Mouse (Mus musculus) forebrain, embryonic 10.5 days (tissue): Measurements from ENCODE around the gene Olfr1013. TPM values are rescaled to one million over a fixed set of nuclear protein-coding genes. Genes with fewer than 3 reads are reported as not detected.

Source experiments
- DNase-seq: peaks from one replicate; pipeline ENCODE4 v3.0.0-alpha.2; 2017; ENCODE audit warnings: low spot score; ENCODE audit errors: extremely low spot score
- H3K27ac ChIP-seq: fragments of 300-500 bp; sonication (generic); 2 replicates; pipeline ENCODE4 v1.5.1; 2016; ENCODE audit warnings: mild to moderate bottlenecking
- H3K27me3 ChIP-seq: fragments of 300-500 bp; sonication (generic); 2 replicates; pipeline ENCODE4 v1.6.1; 2016; ENCODE audit warnings: mild to moderate bottlenecking; ENCODE audit not compliant: poor library complexity, severe bottlenecking
- H3K36me3 ChIP-seq: fragments of 300-500 bp; sonication (generic); replicated peaks from 2 replicates; pipeline ENCODE4 v1.6.1; 2016; ENCODE audit warnings: mild to moderate bottlenecking, moderate library complexity
- H3K4me1 ChIP-seq: fragments of 300-500 bp; sonication (generic); 2 replicates; pipeline ENCODE4 v1.6.1; 2016
- H3K4me3 ChIP-seq: fragments of 300-500 bp; sonication (generic); 2 replicates; pipeline ENCODE4 v1.5.1; 2016; ENCODE audit warnings: mild to moderate bottlenecking, moderate library complexity
- H3K9me3 ChIP-seq: fragments of 300-500 bp; sonication (generic); 2 replicates; pipeline ENCODE4 v1.6.1; 2016; ENCODE audit warnings: mild to moderate bottlenecking, moderate library complexity
- WGBS: fragments of 180-500 bp; shearing (Covaris S2); methylation state at CpG from one replicate; pipeline ENCODE4 v1.1.7; 2016; 5-methylcytosine and 5-hydroxymethylcytosine counted together
- polyA plus RNA-seq: library from polyadenylated mRNA; unstranded; fragments of >200 nt; fragmentation: Nextera tagmentation; extraction: Ambion mirVana; gene quantifications from 2 replicates; pipeline ENCODE4 v1.2.1, GENCODE M21; 2016

Gene Olfr1013
- polyA plus RNA-seq, result not detected in 2 replicates

- no peaks in the 10 kb centered on the region for H3K4me1 ChIP-seq
- no peaks in the 10 kb centered on the region for H3K9me3 ChIP-seq
- H3K36me3 ChIP-seq, result no peaks in the 10 kb centered on the region
- no peak for DNase-seq
- H3K4me3 ChIP-seq, result no peak within 1 kb of the TSS
- H3K27ac ChIP-seq, result no peak within 1 kb of the TSS
- H3K27me3 ChIP-seq, result no peaks in the 10 kb centered on the region
These were observed at the start of gene Olfr1013 for GRCm38 (mm10) chr2:85766798-85767197. TSS of gene Olfr1013 (plus strand) at chr2:85767098.

GRCm38 (mm10) chr2:85725793-85726192, 41.1 kb upstream of the Olfr1013 start:
- Histone ChIP-seq H3K27ac (no peak overlapping the region), H3K9me3 (no peaks in the 10 kb centered on the region), H3K4me3 (no peak overlapping the region), H3K27me3 (no peaks in the 10 kb centered on the region), H3K4me1 (no peaks in the 10 kb centered on the region), H3K36me3 (no peaks in the 10 kb centered on the region)
- DNase-seq, result no peak
- WGBS, result 24% methylated on average over 3 of the region's 3 CpGs

- 85% methylated on average over 4 of the region's 4 CpGs for WGBS
These were observed 13.1 kb upstream of the Olfr1013 start for GRCm38 (mm10) chr2:85753822-85754221.

GRCm38 (mm10) chr2:85762666-85763065, 4.2 kb upstream of the Olfr1013 start, which contains the start of gene Olfr1012:
TSS of gene Olfr1012 (minus strand) at chr2:85762766.
- no peak within 1 kb of the TSS for H3K27ac ChIP-seq
- H3K27me3 ChIP-seq, result no peaks in the 10 kb centered on the region
- H3K9me3 ChIP-seq, result no peaks in the 10 kb centered on the region
- H3K36me3 ChIP-seq, result no peaks in the 10 kb centered on the region
- DNase-seq, result no peak
- 82% methylated on average over 1 of the region's 1 CpGs for WGBS
- H3K4me3 ChIP-seq, result no peak within 1 kb of the TSS
- H3K4me1 ChIP-seq, result no peaks in the 10 kb centered on the region

More at GRCm38 (mm10) chr2:85753822-85754221, 13.1 kb upstream of the Olfr1013 start:
- Histone ChIP-seq H3K27me3 (no peaks in the 10 kb centered on the region), H3K27ac (no peak overlapping the region), H3K4me1 (no peaks in the 10 kb centered on the region), H3K9me3 (no peaks in the 10 kb centered on the region), H3K4me3 (no peak overlapping the region), H3K36me3 (no peaks in the 10 kb centered on the region)
- no peak for DNase-seq

GRCm38 (mm10) chr2:85772413-85772812, 5.5 kb downstream of the Olfr1013 start, which contains the start of gene Olfr1014:
TSS of gene Olfr1014 (plus strand) at chr2:85772713.
- Histone ChIP-seq H3K9me3 (no peaks in the 10 kb centered on the region), H3K36me3 (no peaks in the 10 kb centered on the region), H3K27me3 (no peaks in the 10 kb centered on the region), H3K4me1 (no peaks in the 10 kb centered on the region), H3K27ac (no peak within 1 kb of the TSS), H3K4me3 (no peak within 1 kb of the TSS)
- no peak for DNase-seq

GRCm38 (mm10) chr2:85781717-85782116, 14.8 kb downstream of the Olfr1013 start, which contains the start of gene Olfr1015:
TSS of gene Olfr1015 (plus strand) at chr2:85782017.
- H3K27ac ChIP-seq, result no peak within 1 kb of the TSS
- no peaks in the 10 kb centered on the region for H3K9me3 ChIP-seq
- H3K36me3 ChIP-seq, result no peaks in the 10 kb centered on the region
- H3K4me3 ChIP-seq, result no peak within 1 kb of the TSS
- no peaks in the 10 kb centered on the region for H3K27me3 ChIP-seq
- no peak for DNase-seq
- H3K4me1 ChIP-seq, result no peaks in the 10 kb centered on the region

- Histone ChIP-seq H3K27me3 (no peaks in the 10 kb centered on the region), H3K4me1 (peaks cover 5% of the 10 kb centered on the region), H3K36me3 (no peaks in the 10 kb centered on the region), H3K27ac (no peak overlapping the region), H3K4me3 (no peak overlapping the region), H3K9me3 (no peaks in the 10 kb centered on the region)
- no peak for DNase-seq
- 24% methylated on average over 2 of the region's 2 CpGs for WGBS
These were observed 25.4 kb downstream of the Olfr1013 start for GRCm38 (mm10) chr2:85792331-85792730.

- Histone ChIP-seq H3K27ac (no peak within 1 kb of the TSS), H3K4me3 (no peak within 1 kb of the TSS), H3K4me1 (no peaks in the 10 kb centered on the region), H3K36me3 (no peaks in the 10 kb centered on the region), H3K27me3 (no peaks in the 10 kb centered on the region), H3K9me3 (no peaks in the 10 kb centered on the region)
- WGBS, result 93% methylated on average over 2 of the region's 2 CpGs
- DNase-seq, result no peak
These were observed 35.5 kb downstream of the Olfr1013 start, which contains the start of gene Olfr1016 for GRCm38 (mm10) chr2:85802444-85802843. TSS of gene Olfr1016 (minus strand) at chr2:85802544.

GRCm38 (mm10) chr2:85804501-85804900, 37.6 kb downstream of the Olfr1013 start:
- DNase-seq, result no peak
- H3K36me3 ChIP-seq, result no peaks in the 10 kb centered on the region
- no peaks in the 10 kb centered on the region for H3K9me3 ChIP-seq
- H3K27ac ChIP-seq, result no peak overlapping the region
- no peaks in the 10 kb centered on the region for H3K27me3 ChIP-seq
- 79% methylated on average over 4 of the region's 4 CpGs for WGBS
- H3K4me3 ChIP-seq, result no peak overlapping the region
- no peaks in the 10 kb centered on the region for H3K4me1 ChIP-seq

- no peak for DNase-seq
- H3K4me1 ChIP-seq, result no peaks in the 10 kb centered on the region
These were observed 51.3 kb downstream of the Olfr1013 start, which contains the start of gene Olfr1018 for GRCm38 (mm10) chr2:85818179-85818578. TSS of gene Olfr1018 (plus strand) at chr2:85818479.

More at GRCm38 (mm10) chr2:85818179-85818578, 51.3 kb downstream of the Olfr1013 start, which contains the start of gene Olfr1018:
- Histone ChIP-seq H3K27me3 (no peaks in the 10 kb centered on the region), H3K27ac (no peak within 1 kb of the TSS), H3K36me3 (no peaks in the 10 kb centered on the region), H3K4me3 (no peak within 1 kb of the TSS), H3K9me3 (no peaks in the 10 kb centered on the region)

Other genes with a start within 250 kb of the Olfr1013 start
- not detected in 2 replicates for gene 4833423E24Rik, start 248.1 kb upstream of the Olfr1013 start, polyA plus RNA-seq
- gene Olfr996, start 187.9 kb upstream of the Olfr1013 start, polyA plus RNA-seq, result not detected in 2 replicates
- not detected in 2 replicates for gene Olfr998, start 178.2 kb upstream of the Olfr1013 start, polyA plus RNA-seq
- not detected in 2 replicates for gene Olfr1000, start 155.2 kb upstream of the Olfr1013 start, polyA plus RNA-seq
- gene Olfr1002, start 116.4 kb upstream of the Olfr1013 start, polyA plus RNA-seq, result not detected in 2 replicates
- gene Olfr154, start 102.6 kb upstream of the Olfr1013 start, polyA plus RNA-seq, result not detected in 2 replicates
- gene Olfr1006, start 88.3 kb upstream of the Olfr1013 start, polyA plus RNA-seq, result not detected in 2 replicates
- not detected in 2 replicates for gene Olfr1008, start 77.7 kb upstream of the Olfr1013 start, polyA plus RNA-seq
- not detected in 2 replicates for gene Olfr1009, start 51.7 kb upstream of the Olfr1013 start, polyA plus RNA-seq
- gene Olfr1012, start 4.3 kb upstream of the Olfr1013 start, polyA plus RNA-seq, result not detected in 2 replicates
- gene Olfr1014, start 5.6 kb downstream of the Olfr1013 start, polyA plus RNA-seq, result not detected in 2 replicates
- not detected in 2 replicates for gene Olfr1015, start 14.9 kb downstream of the Olfr1013 start, polyA plus RNA-seq
- gene Olfr1016, start 35.4 kb downstream of the Olfr1013 start, polyA plus RNA-seq, result not detected in 2 replicates
- gene Olfr1018, start 51.4 kb downstream of the Olfr1013 start, polyA plus RNA-seq, result not detected in 2 replicates
- not detected in 2 replicates for gene Olfr1019, start 78.4 kb downstream of the Olfr1013 start, polyA plus RNA-seq
- not detected in 2 replicates for gene Olfr1020, start 79.9 kb downstream of the Olfr1013 start, polyA plus RNA-seq
- gene Olfr1022, start 101.5 kb downstream of the Olfr1013 start, polyA plus RNA-seq, result not detected in 2 replicates
- not detected in 2 replicates for gene Olfr1023, start 118.5 kb downstream of the Olfr1013 start, polyA plus RNA-seq
- not detected in 2 replicates for gene Olfr1024, start 138.0 kb downstream of the Olfr1013 start, polyA plus RNA-seq
- not detected in 2 replicates for gene Olfr1025-ps1, start 148.1 kb downstream of the Olfr1013 start, polyA plus RNA-seq
- not detected in 2 replicates for gene Olfr1026, start 154.5 kb downstream of the Olfr1013 start, polyA plus RNA-seq
- gene Olfr1028, start 183.3 kb downstream of the Olfr1013 start, polyA plus RNA-seq, result not detected in 2 replicates
- gene Olfr1029, start 206.8 kb downstream of the Olfr1013 start, polyA plus RNA-seq, result not detected in 2 replicates
- gene Olfr1030, start 212.2 kb downstream of the Olfr1013 start, polyA plus RNA-seq, result not detected in 2 replicates
- gene Olfr1031, start 223.2 kb downstream of the Olfr1013 start, polyA plus RNA-seq, result not detected in 2 replicates
- gene Olfr1032, start 238.4 kb downstream of the Olfr1013 start, polyA plus RNA-seq, result not detected in 2 replicates